Mouse (Mus musculus): ENCODE measurements around the gene Trpm3.

DNA sequence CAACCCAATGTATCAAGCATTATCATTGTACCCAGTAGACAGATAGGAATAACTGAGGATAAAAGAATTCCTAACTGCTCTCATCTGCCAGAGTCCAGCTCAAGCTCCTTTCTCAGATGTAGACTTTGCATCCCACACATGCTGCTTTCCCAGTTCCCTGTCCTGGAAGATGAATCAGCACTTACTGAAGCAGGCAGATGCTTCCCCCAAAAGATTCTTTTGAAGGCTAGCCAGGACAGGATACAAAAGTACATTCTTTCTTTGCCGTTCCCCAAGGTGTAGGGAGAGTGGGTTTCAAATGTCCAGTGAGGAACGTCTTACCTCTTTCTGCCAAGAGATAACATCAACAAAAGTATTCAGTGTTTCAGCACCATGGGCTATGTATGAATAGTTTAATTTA, 556.6 kb downstream of the Trpm3 start:
- TF ChIP-seq CTCF (IDR thresholded peaks at IDR 0.05; ENCODE audit: low read depth) (no peak), EP300 (IDR thresholded peaks at IDR 0.05; ENCODE audit: low read depth) (no peak)
